Mouse (Mus musculus): ENCODE measurements around the gene Macrod1. TPM values are rescaled to one million over a fixed set of nuclear protein-coding genes. Genes with fewer than 3 reads are reported as not detected.

The Macrod1 gene
- polyA plus RNA-seq, 3 experiments from 2014 or later: 0.99 to 3.1 (median 1.8) TPM

- no peak for ATAC-seq
These were observed 26.6 kb downstream of the Macrod1 start for GRCm38 (mm10) chr19:7083035-7083794.

- no peak for ATAC-seq
These were observed 28.1 kb downstream of the Macrod1 start for GRCm38 (mm10) chr19:7084734-7085133.

- ATAC-seq: no peak
These were observed 31.9 kb downstream of the Macrod1 start for GRCm38 (mm10) chr19:7088558-7088957.

- no peak for ATAC-seq
These were observed 32.4 kb downstream of the Macrod1 start for GRCm38 (mm10) chr19:7089050-7089449.

- ATAC-seq: no peak
These were observed 33.2 kb downstream of the Macrod1 start for GRCm38 (mm10) chr19:7089842-7090251.

GRCm38 (mm10) chr19:7090369-7091064 lies 33.9 kb downstream of the Macrod1 start:
- no peak for ATAC-seq

- ATAC-seq: no peak
These were observed 34.9 kb downstream of the Macrod1 start for GRCm38 (mm10) chr19:7091448-7092050.

- ATAC-seq: no peak
These were observed 36.1 kb downstream of the Macrod1 start for GRCm38 (mm10) chr19:7092756-7093155.

GRCm38 (mm10) chr19:7099620-7100155 lies 43.1 kb downstream of the Macrod1 start:
- ATAC-seq: no peak

GRCm38 (mm10) chr19:7102039-7102438 lies 45.4 kb downstream of the Macrod1 start:
- ATAC-seq: no peak

GRCm38 (mm10) chr19:7103349-7103992 lies 46.9 kb downstream of the Macrod1 start:
- ATAC-seq: no peak

- ATAC-seq: no peak
These were observed 47.4 kb downstream of the Macrod1 start for GRCm38 (mm10) chr19:7103993-7104401.

GRCm38 (mm10) chr19:7105544-7105943 lies 48.9 kb downstream of the Macrod1 start, which contains the start of gene Flrt1:
Flrt1 (minus strand) TSS chr19:7105729.
- no peak for ATAC-seq

- ATAC-seq: no peak
These were observed 50.0 kb downstream of the Macrod1 start for GRCm38 (mm10) chr19:7106566-7106965.

GRCm38 (mm10) chr19:7107174-7107573 lies 50.6 kb downstream of the Macrod1 start:
- ATAC-seq: no peak

- no peak for ATAC-seq
These were observed 51.7 kb downstream of the Macrod1 start for GRCm38 (mm10) chr19:7108114-7108905.

GRCm38 (mm10) chr19:7110097-7110496 lies 53.5 kb downstream of the Macrod1 start:
- ATAC-seq: no peak

- ATAC-seq: no peak
These were observed 54.3 kb downstream of the Macrod1 start for GRCm38 (mm10) chr19:7110875-7111274.

- ATAC-seq: no peak
These were observed 54.7 kb downstream of the Macrod1 start for GRCm38 (mm10) chr19:7111309-7111708.

- ATAC-seq: no peak
These were observed 55.1 kb downstream of the Macrod1 start for GRCm38 (mm10) chr19:7111710-7112109.

GRCm38 (mm10) chr19:7112628-7113027 lies 56.0 kb downstream of the Macrod1 start:
- ATAC-seq: no peak

GRCm38 (mm10) chr19:7113574-7113973 lies 57.0 kb downstream of the Macrod1 start:
- ATAC-seq: no peak

Data from inflammation-experienced regulatory T-cells, adult 6 months (primary cell).